Mouse (Mus musculus): ENCODE measurements around the gene Tas2r120.
"Not testable (repeated sequence)": the region's sequence is repeated elsewhere in the genome, so short reads cannot be mapped to it uniquely, and the experiment has no call there.

The Tas2r120 gene

DNA sequence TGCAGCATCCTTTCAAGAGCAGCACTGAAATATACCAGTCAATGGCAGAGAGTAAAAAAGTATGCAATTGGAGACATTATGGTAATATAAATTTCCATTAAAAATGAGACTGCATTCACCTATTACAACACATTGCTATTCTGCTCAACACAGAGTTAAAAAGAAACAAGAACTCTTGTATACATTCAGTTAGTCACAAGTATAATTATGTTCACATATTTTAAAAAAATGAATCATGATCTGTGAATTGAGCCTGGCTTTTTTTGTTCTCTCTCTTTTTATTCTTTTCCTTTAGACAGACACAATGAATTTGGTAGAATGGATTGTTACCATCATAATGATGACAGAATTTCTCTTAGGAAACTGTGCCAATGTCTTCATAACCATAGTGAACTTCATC lies at the start of gene Tas2r120:
Tas2r120 (plus strand) TSS at position 301 of the 400 bp plus-strand sequence.
- in situ Hi-C loops (cut with MboI, MseI) = no loop called here

- in situ Hi-C loops (cut with MboI, MseI) = loop anchor here (5.0 to 25.0 kb wide), 2 partner anchors 558 to 563 kb away; no protein-coding TSS in a partner anchor
Observed at GRCm38 (mm10) chr6:132649399-132649798, 7.4 kb upstream of the Tas2r120 start.

GRCm38 (mm10) chr6:132651426-132651825 lies 5.3 kb upstream of the Tas2r120 start, which contains the start of gene A630073D07Rik:
Gene A630073D07Rik (minus strand): TSS chr6:132651526.
- in situ Hi-C loops (cut with MboI, MseI) = no loop called here

DNA sequence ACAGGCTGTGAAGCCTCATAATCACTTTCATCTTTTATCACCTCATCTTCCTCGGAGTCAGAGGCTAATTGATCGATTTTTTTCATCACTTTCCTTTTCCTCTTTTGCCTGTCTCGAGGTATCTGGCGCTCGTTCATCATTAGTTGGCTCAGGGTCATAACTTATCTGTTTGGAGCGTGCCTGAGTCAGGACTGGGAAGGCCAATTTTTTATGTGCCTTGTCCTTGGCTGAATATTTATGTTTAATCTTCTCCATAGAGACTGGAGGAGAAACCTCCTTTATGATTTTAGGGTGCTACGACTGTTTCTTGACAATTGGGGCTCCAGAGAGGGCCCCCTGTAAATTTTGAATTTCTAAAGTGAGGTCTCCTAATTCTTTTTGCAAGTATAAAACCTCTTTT lies 34.8 kb downstream of the Tas2r120 start:
- in situ Hi-C loops (cut with MboI, MseI) = not testable (repeated sequence)

DNA sequence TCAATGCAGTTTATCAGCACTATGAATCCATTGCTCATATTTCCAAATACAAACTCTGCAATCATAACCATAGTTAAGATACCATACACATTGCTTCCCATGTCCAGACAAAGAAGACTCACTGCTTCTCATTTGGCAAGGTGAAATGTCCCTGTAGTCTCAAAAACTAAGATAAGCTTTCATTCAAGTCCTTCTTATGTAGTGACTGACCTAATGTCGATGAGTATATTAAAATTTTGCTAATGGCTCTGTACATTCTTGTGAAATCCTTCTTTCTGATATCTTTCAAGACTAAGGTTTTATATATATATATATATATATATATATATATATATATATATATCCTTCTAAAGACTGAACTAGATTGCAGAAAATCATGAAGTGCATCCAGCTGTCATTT lies 44.2 kb downstream of the Tas2r120 start, which contains the start of gene Tas2r121:
Tas2r121 (minus strand) TSS at position 101 of the 400 bp plus-strand sequence.
- in situ Hi-C loops (cut with MboI, MseI) = no loop called here
